Comparison of ENCODE assay signal across 8 mouse cellular contexts in genomic region chr4:46450020-46450518, GRCm38 (mm10). TPM values are rescaled to one million over a fixed set of nuclear protein-coding genes. Genes with fewer than 3 reads are reported as not detected.
DNase-seq lines count a peak whose midpoint lies in the region; ATAC-seq and TF ChIP-seq lines count a peak whose summit lies in the region.

No protein-coding gene starts in this region.

- no peak for TF ChIP-seq POLR2A in ES-Bruce4 (IDR thresholded peaks at IDR 0.05; ENCODE audit: insufficient read depth, low read length)

- H3K9ac ChIP-seq in heart, embryonic 14.5 days (ENCODE audit: low read length) = peak overlapping the region; percentile 99
- H3K9ac ChIP-seq in ES-Bruce4 (ENCODE audit: low read depth, poor library complexity, severe bottlenecking) = peak overlapping the region; percentile 100
- peak overlapping the region; percentile 94 for H3K9ac ChIP-seq in forebrain, embryonic 15.5 days (replicated peaks)
- H3K9ac ChIP-seq in liver, embryonic 16.5 days (ENCODE audit: low read depth, low read length) = peak overlapping the region; percentile 98

- H3K27ac ChIP-seq in heart, embryonic 14.5 days (replicated peaks in 1 of 2; ENCODE audit: control insufficient read depth in 1 of 2, insufficient read depth in 1 of 2, low read depth in 2 of 2, low read length in 2 of 2) = peak overlapping the region; percentile 93 to 99
- H3K27ac ChIP-seq in ES-Bruce4 (ENCODE audit: insufficient read depth, low read length) = peak overlapping the region; percentile 64
- H3K27ac ChIP-seq in forebrain, embryonic 15.5 days (replicated peaks) = peak overlapping the region; percentile 98
- H3K27ac ChIP-seq in liver, embryonic 16.5 days (ENCODE audit: low read length) = peak overlapping the region; percentile 98

- intact Hi-C loops in heart, postnatal 25 days (cut with DNase I) = loop anchor here (2.0 to 5.0 kb wide), 2 partner anchors 37 to 49 kb away; partner anchors contain the start of gene Nans

- no peak for ATAC-seq in heart, embryonic 14.5 days (ENCODE audit: insufficient number of reproducible peaks, insufficient read depth, low FRiP score, low read depth)
- no peak for ATAC-seq in forebrain, embryonic 15.5 days (replicated peaks)
- ATAC-seq in liver, embryonic 16.5 days (ENCODE audit: low read depth) = no peak
- no peak for ATAC-seq in CD4-positive, CD25-positive, alpha-beta regulatory T cell, adult 4 months

- H3K4me3 ChIP-seq in heart, embryonic 14.5 days (ENCODE audit: control insufficient read depth in 1 of 2, insufficient read depth in 1 of 2, low read depth in 1 of 2, low read length in 2 of 2) = peak overlapping the region; percentile 93 to 99
- peak overlapping the region; percentile 45 for H3K4me3 ChIP-seq in ES-Bruce4 (ENCODE audit: low read depth, low read length)
- peak overlapping the region; percentile 92 for H3K4me3 ChIP-seq in forebrain, embryonic 15.5 days
- H3K4me3 ChIP-seq in liver, embryonic 16.5 days (ENCODE audit: low read depth, low read length) = peak overlapping the region; percentile 92

- H3K9me3 ChIP-seq in heart, embryonic 14.5 days (ENCODE audit: control insufficient read depth, low read length) = no peaks in the 10 kb centered on the region
- no peaks in the 10 kb centered on the region for H3K9me3 ChIP-seq in ES-Bruce4 (replicated peaks; ENCODE audit: control insufficient read depth, insufficient read depth, low read length, poor library complexity, severe bottlenecking)
- no peaks in the 10 kb centered on the region for H3K9me3 ChIP-seq in forebrain, embryonic 15.5 days
- no peaks in the 10 kb centered on the region for H3K9me3 ChIP-seq in liver, embryonic 16.5 days (replicated peaks; ENCODE audit: control insufficient read depth, low read length)

- no peak for TF ChIP-seq CTCF in ES-Bruce4 (IDR thresholded peaks at IDR 0.05; ENCODE audit: low read depth, low read length)

- H3K4me1 ChIP-seq in heart, embryonic 14.5 days (ENCODE audit: control insufficient read depth in 2 of 2, insufficient read depth in 2 of 2, low read length in 2 of 2) = peaks cover 14 to 32% of the 10 kb centered on the region in 2 experiments
- no peaks in the 10 kb centered on the region for H3K4me1 ChIP-seq in ES-Bruce4 (ENCODE audit: control insufficient read depth, insufficient read depth, low read length)
- peaks cover 35% of the 10 kb centered on the region for H3K4me1 ChIP-seq in forebrain, embryonic 15.5 days
- H3K4me1 ChIP-seq in liver, embryonic 16.5 days (ENCODE audit: control insufficient read depth, low read depth, low read length) = peaks cover 53% of the 10 kb centered on the region

- 35% methylated on average over 7 of the region's 7 CpGs for WGBS in heart, embryonic 14.5 days
- 28% methylated on average over 7 of the region's 7 CpGs for WGBS in forebrain, embryonic 15.5 days
- 26% methylated on average over 7 of the region's 7 CpGs for WGBS in liver, embryonic 16.5 days (ENCODE audit: insufficient replicate concordance)

- H3K36me3 ChIP-seq in heart, embryonic 14.5 days (ENCODE audit: control insufficient read depth, insufficient read depth, low read length) = no peaks in the 10 kb centered on the region
- peaks cover 4% of the 10 kb centered on the region; the same call in 1 of the 2 replicates for H3K36me3 ChIP-seq in ES-Bruce4 (ENCODE audit: control insufficient read depth, insufficient read depth, low read length, poor library complexity, severe bottlenecking)
- H3K36me3 ChIP-seq in forebrain, embryonic 15.5 days = no peaks in the 10 kb centered on the region
- H3K36me3 ChIP-seq in liver, embryonic 16.5 days (ENCODE audit: control insufficient read depth, insufficient read depth) = no peaks in the 10 kb centered on the region

- no peak for TF ChIP-seq EP300 in ES-Bruce4 (IDR thresholded peaks at IDR 0.05; ENCODE audit: insufficient read depth, low read depth, low read length)

- no peaks in the 10 kb centered on the region for H3K27me3 ChIP-seq in heart, embryonic 14.5 days (ENCODE audit: control insufficient read depth, insufficient read depth, low read length)
- H3K27me3 ChIP-seq in ES-Bruce4 (ENCODE audit: control insufficient read depth, insufficient read depth, low read length, poor library complexity, severe bottlenecking) = no peaks in the 10 kb centered on the region
- no peaks in the 10 kb centered on the region for H3K27me3 ChIP-seq in forebrain, embryonic 15.5 days
- H3K27me3 ChIP-seq in liver, embryonic 16.5 days (ENCODE audit: control insufficient read depth, insufficient read depth, low read depth, low read length) = no peaks in the 10 kb centered on the region

- H3K4me2 ChIP-seq in heart, embryonic 14.5 days (ENCODE audit: low read length) = peak overlapping the region; percentile 80
- H3K4me2 ChIP-seq in forebrain, embryonic 15.5 days (replicated peaks) = peak overlapping the region; percentile 90
- H3K4me2 ChIP-seq in liver, embryonic 16.5 days (ENCODE audit: low read depth, low read length) = peak overlapping the region; percentile 93

- no peak for DNase-seq in heart, postnatal 25 days (ENCODE audit: low spot score)
- no peak for DNase-seq in retina, postnatal 1 day
- no peak for DNase-seq in embryo, embryonic 10.5 days (ENCODE audit: low spot score)

RNA-seq across cellular contexts. Expression of gene Anp32b, which starts 0.6 kb away (rescaled TPM):
- 136 and 139 TPM in 2 replicates for polyA plus RNA-seq in heart, embryonic 14.5 days (2014; fragmentation: Nextera tagmentation; extraction: Ambion mirVana)
- 10 to 100 TPM; 51.7 to 57.3 TPM for total RNA-seq in heart, postnatal 25 days (2021)
- polyA plus RNA-seq in ES-Bruce4 (2011; ENCODE audit: insufficient read depth, insufficient read length, low read depth, missing spikeins) = 459 and 464 TPM in 2 replicates
- polyA plus RNA-seq in forebrain, embryonic 15.5 days (2015; fragmentation: Nextera tagmentation; extraction: Ambion mirVana) = 109 and 115 TPM in 2 replicates
- polyA plus RNA-seq in liver, embryonic 16.5 days (2015; fragmentation: Nextera tagmentation; extraction: Ambion mirVana) = 318 and 338 TPM in 2 replicates
- 10 to 100 TPM; 36.6 to 47.9 TPM for polyA plus RNA-seq in CD4-positive, CD25-positive, alpha-beta regulatory T cell, adult 4 months (2017; shearing (Covaris generic))

RNA-seq across cellular contexts. Expression of gene Hemgn, which starts 36.8 kb away (rescaled TPM):
- polyA plus RNA-seq in heart, embryonic 14.5 days (2014; fragmentation: Nextera tagmentation; extraction: Ambion mirVana) = 0.50 and 1.3 TPM in 2 replicates
- total RNA-seq in heart, postnatal 25 days (2021) = under 1 TPM; 0.18 to 0.42 TPM
- not detected in 2 replicates for polyA plus RNA-seq in ES-Bruce4 (2011; ENCODE audit: insufficient read depth, insufficient read length, low read depth, missing spikeins)
- polyA plus RNA-seq in forebrain, embryonic 15.5 days (2015; fragmentation: Nextera tagmentation; extraction: Ambion mirVana) = 0.24 TPM in 1 of 2 replicates, not detected in the other
- polyA plus RNA-seq in liver, embryonic 16.5 days (2015; fragmentation: Nextera tagmentation; extraction: Ambion mirVana) = 375 and 394 TPM in 2 replicates
- polyA plus RNA-seq in CD4-positive, CD25-positive, alpha-beta regulatory T cell, adult 4 months (2017; shearing (Covaris generic)) = under 1 TPM in 1 of 2 experiments, not detected in 1; 0.36 TPM

RNA-seq across cellular contexts. Expression of gene Nans, which starts 39.0 kb away (rescaled TPM):
- 48.6 and 50.1 TPM in 2 replicates for polyA plus RNA-seq in heart, embryonic 14.5 days (2014; fragmentation: Nextera tagmentation; extraction: Ambion mirVana)
- 10 to 100 TPM; 15.5 to 16.5 TPM for total RNA-seq in heart, postnatal 25 days (2021)
- polyA plus RNA-seq in ES-Bruce4 (2011; ENCODE audit: insufficient read depth, insufficient read length, low read depth, missing spikeins) = 103 TPM in 2 replicates
- 78.5 and 84.2 TPM in 2 replicates for polyA plus RNA-seq in forebrain, embryonic 15.5 days (2015; fragmentation: Nextera tagmentation; extraction: Ambion mirVana)
- polyA plus RNA-seq in liver, embryonic 16.5 days (2015; fragmentation: Nextera tagmentation; extraction: Ambion mirVana) = 40.5 and 48.3 TPM in 2 replicates
- 10 to 100 TPM; 67.1 to 69.6 TPM for polyA plus RNA-seq in CD4-positive, CD25-positive, alpha-beta regulatory T cell, adult 4 months (2017; shearing (Covaris generic))

Comparison
In these comparisons a context has a peak if more than half of its experiments do, and no peak if none do; other contexts are left out.
1. H3K4me3 ChIP-seq: peak in every context shown above with its lines; median percentile 96 in heart, embryonic 14.5 days; 92 in forebrain, embryonic 15.5 days; 92 in liver, embryonic 16.5 days; 45 in ES-Bruce4.
2. RNA of gene Hemgn, which starts 36.8 kb away (polyA plus RNA-seq): 375 to 394 TPM in liver, embryonic 16.5 days; 0.50 to 1.3 TPM in heart, embryonic 14.5 days, 0.36 TPM in CD4-positive, CD25-positive, alpha-beta regulatory T cell, adult 4 months, not detected in ES-Bruce4 and 0.24 TPM in forebrain, embryonic 15.5 days; every median in the first group is over 100 times any median in the second.
3. Peak in every context shown above with its lines, with median percentiles within 50 percentile points of each other: H3K27ac ChIP-seq, H3K4me2 ChIP-seq and H3K9ac ChIP-seq.